Mouse (Mus musculus) heart, embryonic 15.5 days (tissue): ENCODE results near the gene Tm7sf2. TPM values are rescaled to one million over a fixed set of nuclear protein-coding genes. Genes with fewer than 3 reads are reported as not detected.
"Not testable (repeated sequence)": the region's sequence is repeated elsewhere in the genome, so short reads cannot be mapped to it uniquely, and the experiment has no call there.

Source experiments
- ATAC-seq: fragments of 200-750 bp; cut with Nextera tagmentation; replicated peaks from 2 replicates; pipeline ENCODE4 v1.8.0; 2017; ENCODE audit warnings: low read depth, moderate TSS enrichment; ENCODE audit not compliant: insufficient number of reproducible peaks, insufficient read depth, low FRiP score
- H3K27ac ChIP-seq: fragments of 300-500 bp; sonication (generic); 2 replicates; pipeline ENCODE4 v1.5.1; 2015; ENCODE audit warnings: mild to moderate bottlenecking, inconsistent platforms
- H3K27me3 ChIP-seq: fragments of 300-500 bp; sonication (generic); 2 replicates; pipeline ENCODE4 v1.6.1; 2015; ENCODE audit warnings: inconsistent platforms
- H3K36me3 ChIP-seq: fragments of 300-500 bp; sonication (generic); 2 replicates; pipeline ENCODE4 v1.6.1; 2015; ENCODE audit warnings: mild to moderate bottlenecking, inconsistent platforms
- H3K4me1 ChIP-seq: fragments of 300-500 bp; sonication (generic); replicated peaks from 2 replicates; pipeline ENCODE4 v1.6.1; 2015; ENCODE audit warnings: inconsistent platforms
- H3K4me2 ChIP-seq: fragments of 300-500 bp; sonication (generic); 2 replicates; pipeline ENCODE4 v1.6.1; 2015; ENCODE audit warnings: inconsistent platforms, mild to moderate bottlenecking, moderate library complexity
- H3K4me3 ChIP-seq: fragments of 300-500 bp; sonication (generic); 2 replicates; pipeline ENCODE4 v1.5.1; 2015; ENCODE audit warnings: mild to moderate bottlenecking, inconsistent platforms
- H3K9ac ChIP-seq: fragments of 300-500 bp; sonication (generic); 2 replicates; pipeline ENCODE4 v1.6.1; 2015; ENCODE audit warnings: mild to moderate bottlenecking, inconsistent platforms
- H3K9me3 ChIP-seq: fragments of 300-500 bp; sonication (generic); replicated peaks from 2 replicates; pipeline ENCODE4 v1.6.1; 2016; ENCODE audit warnings: inconsistent platforms
- WGBS: fragments of 180-500 bp; shearing (Covaris S2); methylation state at CpG from one replicate; pipeline ENCODE4 v1.1.7; 2015; ENCODE audit warnings: mixed read lengths; 5-methylcytosine and 5-hydroxymethylcytosine counted together
- polyA plus RNA-seq: library from polyadenylated mRNA; unstranded; fragments of >200 nt; fragmentation: Nextera tagmentation; extraction: Ambion mirVana; gene quantifications from 2 replicates; pipeline ENCODE4 v1.2.1, GENCODE M21; 2015

The Tm7sf2 gene
- polyA plus RNA-seq, 1 experiment from 2014 or later, result 5.4 TPM

DNA sequence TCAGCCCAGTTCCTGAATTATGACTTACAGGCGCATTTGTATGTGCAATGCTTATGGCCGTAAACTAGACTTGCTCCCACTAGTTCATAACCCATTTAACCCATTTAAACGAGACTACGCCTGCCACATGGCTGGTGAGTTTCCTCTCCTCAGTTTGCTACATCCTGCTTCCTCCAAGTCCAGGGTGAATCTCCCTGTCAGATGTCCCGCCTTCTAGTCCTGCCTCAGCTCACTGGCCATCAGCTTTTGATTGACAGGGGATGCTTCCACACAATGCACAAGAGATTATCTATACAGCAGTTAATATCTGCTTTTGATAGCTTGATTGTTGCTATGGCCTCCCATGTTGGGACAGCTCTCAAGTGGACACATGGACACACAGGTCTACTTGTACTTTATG lies 13.9 kb downstream of the Tm7sf2 start:
- no peak overlapping the region for H3K9ac ChIP-seq
- H3K36me3 ChIP-seq, result peaks cover 71% of the 10 kb centered on the region
- no peak for ATAC-seq
- H3K4me2 ChIP-seq, result no peak overlapping the region
- WGBS, result 79% methylated on average over 5 of the region's 5 CpGs
- H3K4me3 ChIP-seq, result no peak overlapping the region
- H3K4me1 ChIP-seq, result peaks cover 20% of the 10 kb centered on the region
- no peaks in the 10 kb centered on the region for H3K9me3 ChIP-seq
- no peaks in the 10 kb centered on the region for H3K27me3 ChIP-seq
- H3K27ac ChIP-seq, result no peak overlapping the region

DNA sequence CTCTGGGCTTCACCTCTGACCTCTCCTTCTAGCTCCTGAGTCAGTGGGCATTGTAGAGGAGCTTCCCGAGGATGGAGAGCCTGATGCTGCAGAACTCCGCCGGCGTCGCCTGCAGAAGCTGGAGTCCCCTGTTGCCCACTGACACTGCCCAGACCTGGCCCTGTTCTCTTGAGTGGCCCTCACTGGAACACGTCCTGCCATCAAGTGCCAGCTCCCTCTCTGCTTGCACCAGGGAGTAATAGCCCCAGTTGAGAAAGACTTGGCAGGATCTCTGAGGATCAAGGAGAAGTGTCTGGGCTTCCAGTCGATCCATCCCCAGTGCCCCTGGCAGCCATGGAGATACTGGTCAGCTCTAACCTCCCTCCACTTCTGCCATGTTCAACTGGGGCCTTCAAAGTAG lies 15.7 kb downstream of the Tm7sf2 start:
- peaks cover 20% of the 10 kb centered on the region for H3K4me1 ChIP-seq
- WGBS, result 82% methylated on average over 7 of the region's 7 CpGs
- no peaks in the 10 kb centered on the region for H3K9me3 ChIP-seq
- H3K4me2 ChIP-seq, result no peak overlapping the region
- no peak for ATAC-seq
- H3K27ac ChIP-seq, result no peak overlapping the region
- no peak overlapping the region for H3K9ac ChIP-seq
- H3K36me3 ChIP-seq, result peaks cover 76% of the 10 kb centered on the region
- no peaks in the 10 kb centered on the region for H3K27me3 ChIP-seq
- no peak overlapping the region for H3K4me3 ChIP-seq

DNA sequence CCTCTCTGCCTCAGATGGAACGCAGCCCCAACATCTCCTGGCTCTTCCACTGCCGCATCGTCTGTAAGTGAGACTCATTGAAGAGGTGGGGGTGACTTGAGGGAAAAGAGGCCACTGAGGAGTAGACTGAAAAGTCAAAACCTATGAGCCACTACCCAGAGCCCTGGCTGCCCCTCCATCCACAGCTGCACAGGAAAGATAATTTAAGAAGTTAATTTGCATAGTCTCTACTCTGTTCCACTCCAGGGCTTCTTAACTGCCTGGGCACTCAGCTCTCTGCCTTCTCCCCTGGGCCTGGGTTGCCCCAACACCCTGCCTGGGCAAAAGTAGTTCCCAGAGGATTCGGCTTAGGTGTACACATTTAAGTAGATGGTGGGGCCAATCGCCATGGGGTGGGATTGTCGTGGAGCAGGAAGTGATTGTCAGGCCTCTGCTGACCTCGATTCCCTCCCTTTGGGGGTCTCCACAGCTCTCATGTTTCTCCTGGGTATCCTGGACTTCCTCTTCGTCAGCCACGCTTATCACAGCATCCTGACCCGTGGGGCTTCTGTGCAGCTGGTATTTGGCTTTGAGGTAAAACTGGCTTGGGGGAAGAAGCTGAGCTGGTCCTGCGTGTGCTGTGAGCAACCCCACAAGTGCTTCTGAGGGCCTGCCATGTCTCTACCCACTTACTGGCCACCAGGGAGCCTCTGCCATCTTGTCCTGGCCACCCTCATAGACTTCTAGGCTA lies 19.3 kb downstream of the Tm7sf2 start:
- H3K9ac ChIP-seq, result no peak overlapping the region
- no peak overlapping the region for H3K4me3 ChIP-seq
- H3K36me3 ChIP-seq, result peaks cover 59% of the 10 kb centered on the region
- H3K9me3 ChIP-seq, result no peaks in the 10 kb centered on the region
- 75% methylated on average over 11 of the region's 11 CpGs for WGBS
- no peaks in the 10 kb centered on the region for H3K27me3 ChIP-seq
- no peak overlapping the region for H3K4me2 ChIP-seq
- no peak overlapping the region for H3K27ac ChIP-seq
- ATAC-seq, result no peak
- peaks cover 18% of the 10 kb centered on the region for H3K4me1 ChIP-seq

DNA sequence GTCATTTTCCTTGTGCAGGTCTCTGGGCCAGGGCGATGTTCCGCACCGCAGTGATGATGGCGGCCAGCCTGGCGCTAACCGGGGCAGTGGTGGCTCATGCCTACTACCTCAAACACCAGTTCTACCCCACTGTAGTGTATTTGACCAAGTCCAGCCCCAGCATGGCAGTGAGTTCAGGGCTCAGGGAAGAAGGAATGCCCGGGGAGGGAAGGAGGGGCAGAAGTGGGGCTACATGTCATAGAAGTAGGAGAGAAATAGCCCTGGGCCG lies 20.3 kb downstream of the Tm7sf2 start:
- Histone ChIP-seq H3K4me3 (peak overlapping the region; percentile 93), H3K36me3 (peaks cover 49% of the 10 kb centered on the region), H3K27me3 (no peaks in the 10 kb centered on the region), H3K4me1 (peaks cover 18% of the 10 kb centered on the region), H3K9me3 (no peaks in the 10 kb centered on the region), H3K4me2 (peak overlapping the region; percentile 92), H3K9ac (peak overlapping the region; percentile 84), H3K27ac (no peak overlapping the region)
- no peak for ATAC-seq
- 78% methylated on average over 8 of the region's 8 CpGs for WGBS

DNA sequence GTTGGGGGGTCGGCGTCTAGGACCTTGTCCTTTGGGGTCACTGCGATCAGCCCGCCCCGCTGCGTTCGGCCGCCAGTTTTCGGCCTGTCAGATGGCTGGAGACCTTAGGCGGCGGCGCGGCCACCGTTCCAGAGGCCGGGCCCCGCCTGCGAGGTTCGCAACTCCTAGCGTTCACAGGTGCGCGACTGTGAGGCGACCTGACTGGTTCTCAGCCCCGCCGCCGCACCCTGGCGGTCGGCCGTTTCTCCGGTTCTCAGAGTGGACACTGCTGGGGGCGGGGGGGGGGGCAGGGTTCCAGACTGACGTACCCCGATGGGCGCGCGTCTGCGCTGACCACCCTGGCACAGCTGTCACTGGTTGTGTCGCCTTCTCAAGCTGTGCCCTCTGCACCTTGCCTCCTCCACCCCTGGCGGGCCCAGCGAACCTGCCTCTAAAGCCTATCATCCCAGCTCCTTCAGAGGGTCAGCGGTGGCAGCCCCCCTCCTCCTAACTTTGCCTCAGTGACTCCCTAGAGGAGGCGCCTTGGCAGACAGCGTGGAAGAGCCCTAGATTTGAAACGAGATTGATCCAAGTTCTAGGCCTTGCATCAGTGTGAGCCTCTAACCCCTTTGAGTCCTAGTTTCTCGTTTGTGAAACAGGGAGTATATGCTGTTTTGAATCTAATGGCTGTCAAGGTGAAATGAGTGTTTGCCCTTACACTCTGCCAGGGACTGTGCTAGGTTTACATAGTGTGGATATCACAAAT lies 20.8 kb downstream of the Tm7sf2 start:
- no peaks in the 10 kb centered on the region for H3K27me3 ChIP-seq
- H3K9me3 ChIP-seq, result no peaks in the 10 kb centered on the region
- WGBS, result 2% methylated on average over 37 of the region's 44 CpGs
- peak overlapping the region; percentile 93 for H3K4me3 ChIP-seq
- peak overlapping the region; percentile 84 for H3K9ac ChIP-seq
- H3K36me3 ChIP-seq, result peaks cover 44% of the 10 kb centered on the region
- peak overlapping the region; percentile 98 for H3K27ac ChIP-seq
- H3K4me2 ChIP-seq, result peak overlapping the region; percentile 92
- peak; percentile 12; the same call in 1 of the 2 replicates for ATAC-seq
- H3K4me1 ChIP-seq, result peaks cover 18% of the 10 kb centered on the region

DNA sequence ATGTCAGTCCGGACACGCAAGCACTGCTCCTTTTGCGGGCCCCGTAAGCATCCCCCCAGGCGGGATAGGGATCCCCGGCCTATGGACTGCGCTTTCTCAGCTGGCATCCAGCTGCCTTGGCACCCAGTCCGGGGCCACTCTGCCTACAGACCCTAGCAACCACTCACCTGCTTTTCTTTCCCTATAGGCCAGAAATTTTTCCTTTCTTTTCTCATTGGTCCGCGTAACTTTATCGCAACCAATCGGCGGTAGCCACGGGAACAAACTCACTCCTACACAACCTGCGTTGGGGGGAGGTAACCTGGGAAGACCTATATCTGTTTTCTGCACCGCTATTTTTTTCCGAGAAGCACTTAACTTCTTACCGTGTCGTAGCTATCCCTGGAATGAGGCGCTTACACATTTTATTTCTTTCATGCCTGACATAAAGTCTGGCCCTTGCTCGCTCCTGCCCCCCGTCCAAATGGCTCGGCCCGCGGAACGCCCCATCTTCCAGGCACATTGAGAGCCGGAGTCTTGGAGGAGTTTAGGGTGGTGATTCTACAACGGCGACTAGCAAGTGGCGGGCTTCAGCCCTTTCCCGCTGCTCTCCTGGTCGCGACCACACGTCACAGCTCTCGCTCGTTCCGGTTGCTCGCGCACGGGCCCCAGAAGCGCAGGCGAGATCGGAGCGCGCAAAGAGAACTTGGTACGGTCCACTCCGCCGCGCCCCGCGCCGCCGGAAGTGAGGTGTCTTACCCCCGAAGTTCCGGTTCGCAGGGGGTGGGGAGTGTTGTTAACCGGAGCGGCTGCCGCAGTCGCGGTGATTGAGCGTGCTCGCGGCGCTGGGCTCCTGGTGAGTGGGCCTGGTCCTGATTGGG lies 21.6 kb downstream of the Tm7sf2 start, which contains the start of gene Syvn1:
Gene Syvn1, plus strand, starts transcription at position 283 of the 860 bp plus-strand sequence.
- WGBS, result under 1% methylated on average over 65 of the region's 65 CpGs
- Histone ChIP-seq H3K36me3 (peaks cover 36% of the 10 kb centered on the region), H3K4me3 (peak within 1 kb of the TSS; percentile 93), H3K9ac (peak within 1 kb of the TSS; percentile 84), H3K27ac (peak within 1 kb of the TSS; percentile 98), H3K9me3 (no peaks in the 10 kb centered on the region), H3K27me3 (no peaks in the 10 kb centered on the region), H3K4me2 (peak within 1 kb of the TSS; percentile 92), H3K4me1 (peaks cover 18% of the 10 kb centered on the region)
- ATAC-seq, result peak; percentile 92

DNA sequence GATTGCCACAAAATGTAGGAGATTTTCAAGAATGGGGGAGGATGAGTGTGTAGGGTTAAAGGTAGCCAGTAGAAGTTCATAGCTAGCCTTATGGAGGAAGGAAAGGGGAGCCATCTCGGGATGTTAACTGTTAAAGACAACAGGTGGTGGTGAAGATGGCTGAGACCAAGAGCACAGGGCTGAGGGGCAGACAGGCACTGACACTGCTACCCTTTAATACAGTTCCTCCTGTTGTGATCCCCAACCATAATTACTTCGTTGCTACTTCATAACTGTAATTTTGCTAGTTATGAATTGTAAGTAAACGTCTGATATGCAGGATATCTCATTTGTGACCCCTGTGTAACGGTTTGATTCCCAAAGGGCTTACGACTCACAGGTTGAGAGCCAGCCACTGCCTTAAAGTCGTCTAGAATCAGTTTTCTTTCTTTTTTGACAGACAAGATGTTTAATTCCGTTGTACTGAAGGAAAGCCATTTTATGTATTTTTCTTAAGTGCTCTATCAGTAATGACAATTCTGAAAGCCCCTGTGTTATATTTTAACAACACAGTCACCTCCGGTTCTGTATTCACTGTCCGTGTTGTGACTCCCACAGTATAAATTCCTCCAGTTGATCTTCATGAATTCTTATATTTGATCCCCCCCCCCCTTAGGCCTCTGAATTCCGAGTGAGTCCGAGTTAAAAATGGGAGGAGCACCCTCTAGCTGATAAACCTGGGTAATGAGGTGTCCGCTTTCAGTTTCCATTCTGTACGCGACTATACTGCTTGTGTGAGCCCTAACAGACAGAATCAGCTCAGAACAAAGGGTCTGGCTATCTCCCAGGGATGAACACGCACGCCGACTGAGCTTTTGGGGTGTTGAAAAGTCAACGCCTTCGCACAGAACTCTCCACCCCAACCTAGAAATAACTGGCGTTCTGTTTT lies 22.5 kb downstream of the Tm7sf2 start:
- peaks cover 18% of the 10 kb centered on the region for H3K4me1 ChIP-seq
- H3K36me3 ChIP-seq, result peaks cover 27% of the 10 kb centered on the region
- peak; percentile 25; the same call in 1 of the 2 replicates for ATAC-seq
- H3K4me2 ChIP-seq, result peak overlapping the region; percentile 92
- H3K4me3 ChIP-seq, result peak overlapping the region; percentile 93
- H3K27me3 ChIP-seq, result no peaks in the 10 kb centered on the region
- H3K27ac ChIP-seq, result peak overlapping the region; percentile 98
- H3K9me3 ChIP-seq, result no peaks in the 10 kb centered on the region
- peak overlapping the region; percentile 64 for H3K9ac ChIP-seq
- 13% methylated on average over 20 of the region's 20 CpGs for WGBS

DNA sequence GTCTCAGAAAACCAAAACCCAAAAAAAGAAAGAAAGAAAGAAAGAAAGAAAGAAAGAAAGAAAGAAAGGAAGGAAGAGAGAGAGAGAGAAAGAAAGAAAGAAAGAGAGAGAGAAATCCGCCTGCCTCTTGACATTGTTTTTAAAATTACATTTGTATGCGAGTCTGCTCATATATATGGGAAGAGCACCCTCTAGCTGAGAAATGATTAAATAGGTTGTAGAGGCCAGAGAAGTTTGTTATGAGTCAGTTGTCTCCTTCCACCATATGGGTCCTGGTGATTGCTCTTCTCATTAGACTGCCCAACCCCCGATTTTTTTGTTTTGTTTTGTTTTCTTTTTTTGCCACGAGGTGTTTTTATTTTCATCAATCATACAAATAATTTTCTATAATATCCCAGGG lies 24.1 kb downstream of the Tm7sf2 start:
- H3K9ac ChIP-seq, H3K4me2 ChIP-seq, ATAC-seq, H3K4me3 ChIP-seq, H3K27ac ChIP-seq, H3K27me3 ChIP-seq, H3K9me3 ChIP-seq: not testable (repeated sequence)
- 43% methylated on average over 4 of the region's 4 CpGs for WGBS
- Histone ChIP-seq H3K36me3 (peaks cover 11% of the 10 kb centered on the region), H3K4me1 (peaks cover 18% of the 10 kb centered on the region)

DNA sequence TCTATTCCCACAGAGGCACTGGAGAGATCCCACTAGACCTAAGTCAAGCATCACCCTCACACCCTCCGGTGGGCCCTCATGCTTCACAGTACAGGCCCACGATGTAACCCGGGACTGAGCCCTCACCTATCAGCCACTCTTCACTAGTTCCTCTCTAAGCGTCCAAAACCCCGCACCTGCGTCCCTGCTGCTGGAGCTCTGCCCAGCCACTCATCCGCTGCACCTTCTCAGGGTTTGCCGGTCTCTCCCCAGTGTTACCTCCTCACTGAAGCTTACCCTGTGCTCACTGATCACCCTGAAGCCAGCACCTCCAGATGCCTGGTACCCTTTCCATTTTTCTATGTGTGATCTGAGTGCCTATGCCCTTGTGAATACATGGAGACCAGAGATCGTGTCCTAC lies 25.9 kb downstream of the Tm7sf2 start:
- no peak for ATAC-seq
- no peaks in the 10 kb centered on the region for H3K9me3 ChIP-seq
- H3K9ac ChIP-seq, result no peak overlapping the region
- no peak overlapping the region for H3K4me2 ChIP-seq
- peaks cover 7% of the 10 kb centered on the region for H3K4me1 ChIP-seq
- H3K27ac ChIP-seq, result no peak overlapping the region
- no peaks in the 10 kb centered on the region for H3K27me3 ChIP-seq
- no peak overlapping the region for H3K4me3 ChIP-seq
- 74% methylated on average over 9 of the region's 9 CpGs for WGBS
- H3K36me3 ChIP-seq, result no peaks in the 10 kb centered on the region

DNA sequence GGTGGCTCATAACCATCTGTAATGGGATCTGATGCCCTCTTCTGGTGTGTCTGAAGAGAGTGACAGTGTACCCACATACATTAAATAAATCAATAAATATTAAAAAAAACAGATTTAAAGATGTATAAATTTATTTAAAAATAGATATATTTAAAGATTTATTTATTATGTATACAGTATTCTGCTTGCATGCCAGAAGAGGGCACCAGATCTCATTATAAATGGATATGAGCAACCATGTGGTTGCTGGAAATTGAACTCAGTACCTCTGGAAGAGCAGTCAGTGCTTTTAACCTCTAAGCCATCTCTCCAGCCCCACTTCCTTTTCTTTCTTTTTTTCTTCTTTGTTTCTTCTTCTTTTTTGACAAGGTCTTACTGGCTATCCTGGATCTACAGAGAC lies 28.2 kb downstream of the Tm7sf2 start:
- no peak overlapping the region for H3K4me2 ChIP-seq
- no peaks in the 10 kb centered on the region for H3K9me3 ChIP-seq
- ATAC-seq, result no peak
- no peaks in the 10 kb centered on the region for H3K27me3 ChIP-seq
- no peak overlapping the region for H3K9ac ChIP-seq
- no peak overlapping the region for H3K27ac ChIP-seq
- no peak overlapping the region for H3K4me3 ChIP-seq
- H3K4me1 ChIP-seq, result peaks cover under 1% of the 10 kb centered on the region
- no peaks in the 10 kb centered on the region for H3K36me3 ChIP-seq
